Mouse (Mus musculus): ENCODE measurements around the gene Grik3. TPM values are rescaled to one million over a fixed set of nuclear protein-coding genes. Genes with fewer than 3 reads are reported as not detected.

The Grik3 gene
- total and polyA plus RNA-seq, 3 experiments, result not detected

- no peaks in the 10 kb centered on the region for H3K9me3 ChIP-seq (replicated peaks; ENCODE audit: low read length)
- no peak for DNase-seq (ENCODE audit: extremely low read depth)
- no peak overlapping the region for H3K4me3 ChIP-seq (replicated peaks in 1 of 3; ENCODE audit: low read depth in 2 of 3, low read length in 2 of 3, poor library complexity in 1 of 3)
- in situ Hi-C loops (cut with MboI; ENCODE audit: low pct_ligation_motif_present, low pct_unique_long_range_greater_than_20kb, low sequenced_read_pairs) (no loop called here), dilution Hi-C loops (cut with MboI; ENCODE audit: extremely low pct_ligation_motif_present, extremely low pct_unique_long_range_greater_than_20kb, low sequenced_read_pairs) (no loop called here)
- no peak overlapping the region for H3K9ac ChIP-seq (ENCODE audit: insufficient read depth, low read depth)
- H3K79me2 ChIP-seq (replicated peaks; ENCODE audit: control insufficient read depth, extremely low read depth, insufficient read depth, poor library complexity, severe bottlenecking), result no peaks in the 10 kb centered on the region
- no peaks in the 10 kb centered on the region for H3K4me1 ChIP-seq (ENCODE audit: control insufficient read depth in 1 of 2, insufficient read depth in 2 of 2)
- no peak overlapping the region for H3K4me2 ChIP-seq (ENCODE audit: insufficient read depth, low read depth, poor library complexity, severe bottlenecking)
- H3K27me3 ChIP-seq (replicated peaks), result peaks cover 94% of the 10 kb centered on the region
- no peaks in the 10 kb centered on the region for H3K36me3 ChIP-seq (replicated peaks in 1 of 2; ENCODE audit: control insufficient read depth in 1 of 2, insufficient read depth in 1 of 2, low read length in 1 of 2)
- TF ChIP-seq POLR2AphosphoS2 (IDR thresholded peaks at IDR 0.05; ENCODE audit: low read depth, low read length), result no peak
- TF ChIP-seq KAT2A (IDR thresholded peaks at IDR 0.05; ENCODE audit: insufficient replicate concordance, low read length), result no peak
- no peak for TF ChIP-seq POLR2A (IDR thresholded peaks at IDR 0.05; ENCODE audit: low read depth, low read length)
- TF ChIP-seq CHD2 (IDR thresholded peaks at IDR 0.05; ENCODE audit: low read length), result no peak
- no peak for TF ChIP-seq NELFE (IDR thresholded peaks at IDR 0.05; ENCODE audit: low read depth, low read length)
- TF ChIP-seq CTCF (conservative IDR thresholded peaks at IDR 0.05 in 1 of 2, IDR thresholded peaks at IDR 0.05 in 1 of 2; ENCODE audit: low read depth in 2 of 2, low read length in 2 of 2), result no peak
- TF ChIP-seq TBP (conservative IDR thresholded peaks at IDR 0.05; ENCODE audit: low read depth, low read length), result no peak
- no peak for TF ChIP-seq MAZ (IDR thresholded peaks at IDR 0.05; ENCODE audit: low read depth, low read length)
- TF ChIP-seq ETS1 (conservative IDR thresholded peaks at IDR 0.05; ENCODE audit: low read depth, low read length), result no peak
- TF ChIP-seq ZNF384 (IDR thresholded peaks at IDR 0.05; ENCODE audit: low read depth, low read length), result no peak
- no peak for TF ChIP-seq CHD1 (IDR thresholded peaks at IDR 0.05; ENCODE audit: low read depth, low read length)
- TF ChIP-seq ZMIZ1 (IDR thresholded peaks at IDR 0.05; ENCODE audit: low read depth, low read length), result no peak
- H3K27ac ChIP-seq (ENCODE audit: insufficient read depth, low read depth), result no peak overlapping the region
These were observed 102.2 kb downstream of the Grik3 start for GRCm38 (mm10) chr4:125592663-125593062.

- no peak for DNase-seq (ENCODE audit: extremely low read depth)
- Histone ChIP-seq H3K4me1 (ENCODE audit: control insufficient read depth in 1 of 2, insufficient read depth in 2 of 2) (no peaks in the 10 kb centered on the region), H3K9ac (ENCODE audit: insufficient read depth, low read depth) (no peak overlapping the region), H3K79me2 (replicated peaks; ENCODE audit: control insufficient read depth, extremely low read depth, insufficient read depth, poor library complexity, severe bottlenecking) (no peaks in the 10 kb centered on the region), H3K4me3 (replicated peaks in 1 of 3; ENCODE audit: low read depth in 2 of 3, low read length in 2 of 3, poor library complexity in 1 of 3) (no peak overlapping the region), H3K27me3 (replicated peaks) (peaks cover 92% of the 10 kb centered on the region), H3K36me3 (replicated peaks in 1 of 2; ENCODE audit: control insufficient read depth in 1 of 2, insufficient read depth in 1 of 2, low read length in 1 of 2) (no peaks in the 10 kb centered on the region), H3K27ac (ENCODE audit: insufficient read depth, low read depth) (no peak overlapping the region), H3K9me3 (replicated peaks; ENCODE audit: low read length) (no peaks in the 10 kb centered on the region), H3K4me2 (ENCODE audit: insufficient read depth, low read depth, poor library complexity, severe bottlenecking) (no peak overlapping the region)
- dilution Hi-C loops (cut with MboI; ENCODE audit: extremely low pct_ligation_motif_present, extremely low pct_unique_long_range_greater_than_20kb, low sequenced_read_pairs), result no loop called here
- in situ Hi-C loops (cut with MboI; ENCODE audit: low pct_ligation_motif_present, low pct_unique_long_range_greater_than_20kb, low sequenced_read_pairs), result no loop called here
- TF ChIP-seq MAX (IDR thresholded peaks at IDR 0.05; ENCODE audit: low read length) (no peak), IRF4 (IDR thresholded peaks at IDR 0.05; ENCODE audit: low read depth, low read length) (no peak), POLR2AphosphoS2 (IDR thresholded peaks at IDR 0.05; ENCODE audit: low read depth, low read length) (no peak), NELFE (IDR thresholded peaks at IDR 0.05; ENCODE audit: low read depth, low read length) (no peak), TBP (conservative IDR thresholded peaks at IDR 0.05; ENCODE audit: low read depth, low read length) (no peak), EP300 (IDR thresholded peaks at IDR 0.05; ENCODE audit: low read length) (no peak), CTCF (conservative IDR thresholded peaks at IDR 0.05 in 1 of 2, IDR thresholded peaks at IDR 0.05 in 1 of 2; ENCODE audit: low read depth in 2 of 2, low read length in 2 of 2) (no peak), GABPA (IDR thresholded peaks at IDR 0.05; ENCODE audit: insufficient replicate concordance, low read depth, low read length) (no peak)
These were observed 104.5 kb downstream of the Grik3 start for GRCm38 (mm10) chr4:125595011-125595410.

Measured in CH12.LX (cell line).